Mouse (Mus musculus) left cerebral cortex, postnatal 10 days (tissue): Measurements from ENCODE around the gene Ccnl2. TPM values are rescaled to one million over a fixed set of nuclear protein-coding genes. Genes with fewer than 3 reads are reported as not detected.

Experiments used
- DNase-seq, 2 experiments: peaks; one replicate each; pipeline ENCODE4 v3.0.0; 2021 to 2022; ENCODE audit warnings: low spot score in 2 of 2, mixed read lengths in 1 of 2; ENCODE audit errors: extremely low spot score in 1 of 2
- intact Hi-C: fragments of 180-260 bp; cut with DNase I; formaldehyde crosslinking; loops from one replicate; pipeline ENCODE4 v1.15.1; 2025
- total RNA-seq, 2 experiments: library from RNA; stranded (reverse); gene quantifications; 2 replicates each; pipeline ENCODE4 v1.2.3; 2021

Ccnl2 gene
- total RNA-seq, result 10 to 100 TPM; 68.7 to 71.2 TPM

DNA sequence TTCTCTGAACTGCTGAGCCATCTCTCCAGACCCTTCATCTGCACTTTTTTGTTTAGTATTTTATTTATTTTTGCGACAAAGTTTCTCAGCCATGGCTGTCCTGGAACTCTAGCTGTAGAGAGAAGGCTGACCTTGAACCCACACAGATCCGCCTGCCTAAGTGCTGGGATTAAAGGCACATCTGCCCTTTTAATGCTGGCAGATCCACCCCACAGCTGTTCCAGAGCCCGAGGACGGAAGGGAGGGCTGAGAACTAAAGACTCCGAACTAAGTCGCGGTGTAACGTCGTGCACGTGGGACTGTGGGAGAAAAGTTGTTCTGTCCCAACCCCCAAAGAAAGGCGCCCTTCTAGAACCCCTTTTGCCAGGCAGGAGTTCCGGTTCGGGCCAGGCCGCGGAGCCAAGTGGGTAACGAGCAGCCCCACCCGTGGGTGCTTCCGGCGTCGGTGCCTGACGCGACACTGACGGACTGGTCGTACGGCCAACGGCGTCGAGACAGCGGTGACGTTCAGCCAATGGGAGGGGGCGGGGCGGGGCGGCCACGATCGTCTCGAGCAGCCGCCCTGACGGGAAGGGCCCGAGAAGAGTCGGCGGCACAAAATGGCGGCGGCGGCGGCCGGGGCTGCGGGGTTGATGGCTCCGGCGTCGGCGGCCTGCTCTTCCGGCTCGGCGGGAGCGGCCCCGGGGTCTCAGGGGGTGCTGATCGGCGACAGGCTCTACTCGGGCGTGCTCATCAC, at the start of gene Ccnl2:
Gene Ccnl2 (plus strand): TSS at position 561 of the 736 bp plus-strand sequence.
- DNase-seq, result peak; percentile 92 to 97
- intact Hi-C loops, result no loop called here

DNA sequence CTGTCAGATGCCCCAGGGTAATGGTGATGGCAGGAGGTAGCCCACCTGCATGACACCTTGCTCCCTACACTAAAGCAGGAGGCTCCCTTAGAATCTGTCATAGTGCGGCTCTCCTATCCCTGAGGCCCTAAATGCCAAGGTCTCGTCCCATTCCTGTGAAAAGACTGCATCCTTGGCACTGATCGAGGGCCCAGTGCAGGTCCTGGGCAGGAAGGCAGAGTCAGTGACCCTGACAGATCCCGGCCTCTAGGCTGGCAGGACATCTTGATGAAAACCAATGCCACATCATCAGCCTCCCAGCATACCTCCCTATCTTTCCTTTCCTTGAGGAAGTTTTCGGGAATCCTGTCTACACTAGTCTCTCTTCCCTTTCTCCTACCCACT, 42.8 kb upstream of the Ccnl2 start:
- no peak for DNase-seq
- intact Hi-C loops, result no loop called here

DNA sequence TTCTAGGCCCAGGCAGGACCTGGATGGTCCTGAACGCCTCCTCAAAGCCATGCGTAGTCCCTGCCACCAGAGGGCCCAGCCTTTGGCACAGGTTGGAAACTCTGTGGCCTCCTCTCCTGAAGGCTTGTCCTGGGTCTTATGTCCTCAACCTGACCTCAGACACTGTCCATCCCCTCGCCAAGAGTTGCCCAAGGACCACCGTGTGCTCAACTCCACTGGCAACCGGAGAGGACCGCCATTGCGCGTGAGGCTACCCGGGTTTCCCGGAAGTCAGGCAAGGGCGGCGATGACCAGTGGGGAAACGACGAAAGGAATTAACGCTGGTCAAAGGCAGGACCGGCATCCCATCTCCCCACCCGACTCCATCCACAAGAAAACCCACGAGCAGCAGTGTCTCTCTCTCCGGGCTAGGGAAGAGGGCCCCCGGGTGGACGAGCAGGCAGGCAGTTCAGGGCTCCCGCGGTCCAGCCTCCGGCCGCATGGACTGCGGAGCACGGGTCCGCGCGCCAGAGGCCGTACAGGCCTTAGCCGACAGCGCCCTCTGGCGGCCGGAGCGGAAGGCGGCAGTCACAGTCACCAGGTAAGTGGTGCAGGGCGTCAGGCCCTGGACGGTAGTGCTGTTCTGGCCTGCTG, 42.3 kb upstream of the Ccnl2 start:
- intact Hi-C loops, result no loop called here
- peak; percentile 84 to 92 for DNase-seq

DNA sequence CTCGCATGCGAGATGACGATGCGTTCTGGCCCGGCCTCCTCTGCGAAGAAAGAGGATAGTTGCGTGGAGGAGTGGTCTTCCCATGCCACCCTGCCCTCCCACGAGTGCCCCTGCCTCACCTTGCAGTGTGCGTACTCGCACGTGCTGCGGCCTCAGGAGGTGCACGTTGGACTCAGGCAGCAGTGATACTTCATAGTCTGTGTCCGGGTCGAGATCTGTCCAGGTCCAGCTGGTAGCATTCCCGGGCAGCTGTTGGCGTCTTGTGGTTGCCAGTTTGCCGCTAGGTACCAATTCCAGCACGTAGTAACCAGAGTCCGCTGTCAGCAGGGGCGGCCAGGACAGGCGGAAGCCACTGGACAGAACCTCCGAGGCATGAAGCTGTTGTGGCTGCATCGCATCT, 41.7 kb upstream of the Ccnl2 start:
- no peak for DNase-seq
- intact Hi-C loops, result no loop called here

DNA sequence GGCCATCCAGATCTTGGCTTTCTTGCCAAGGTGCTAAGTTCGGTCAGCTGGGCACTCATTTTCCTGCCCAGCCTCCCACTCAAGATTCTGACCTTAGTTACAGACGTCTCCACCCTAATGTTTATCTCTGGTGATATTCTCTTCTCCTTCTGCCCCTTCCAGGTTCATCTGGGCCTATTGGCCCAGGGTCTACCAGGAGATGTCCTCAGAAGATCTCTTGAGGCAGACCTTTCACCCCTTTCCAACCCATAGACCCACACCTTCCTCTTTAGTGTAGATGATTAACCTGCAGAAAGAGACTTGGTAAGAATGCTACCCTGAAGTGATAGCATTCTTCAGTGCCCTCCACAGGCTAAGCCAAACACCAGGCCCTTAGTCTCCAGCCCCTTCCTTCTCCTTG, 40.6 kb upstream of the Ccnl2 start:
- intact Hi-C loops, result no loop called here
- DNase-seq, result no peak

DNA sequence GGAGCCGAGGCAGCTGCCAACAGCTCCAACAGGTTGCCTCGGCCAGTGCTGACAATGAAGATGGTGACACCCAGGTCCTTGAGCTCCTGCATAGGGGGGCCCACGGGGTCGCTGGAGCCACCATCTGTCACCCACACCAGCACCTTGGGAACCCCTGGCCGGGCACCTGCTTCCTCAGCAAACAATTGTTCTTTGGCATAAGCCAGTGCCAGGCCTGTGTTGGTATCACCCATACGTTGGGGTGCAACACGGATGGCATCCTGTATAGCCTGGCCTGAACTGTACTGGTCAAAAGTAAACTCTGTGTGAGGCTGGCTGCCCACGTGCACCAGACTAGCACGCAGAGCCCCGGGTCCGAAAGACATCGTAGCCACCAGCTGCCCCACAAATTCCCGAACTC, 39.5 kb upstream of the Ccnl2 start:
- DNase-seq, result no peak
- intact Hi-C loops, result no loop called here

DNA sequence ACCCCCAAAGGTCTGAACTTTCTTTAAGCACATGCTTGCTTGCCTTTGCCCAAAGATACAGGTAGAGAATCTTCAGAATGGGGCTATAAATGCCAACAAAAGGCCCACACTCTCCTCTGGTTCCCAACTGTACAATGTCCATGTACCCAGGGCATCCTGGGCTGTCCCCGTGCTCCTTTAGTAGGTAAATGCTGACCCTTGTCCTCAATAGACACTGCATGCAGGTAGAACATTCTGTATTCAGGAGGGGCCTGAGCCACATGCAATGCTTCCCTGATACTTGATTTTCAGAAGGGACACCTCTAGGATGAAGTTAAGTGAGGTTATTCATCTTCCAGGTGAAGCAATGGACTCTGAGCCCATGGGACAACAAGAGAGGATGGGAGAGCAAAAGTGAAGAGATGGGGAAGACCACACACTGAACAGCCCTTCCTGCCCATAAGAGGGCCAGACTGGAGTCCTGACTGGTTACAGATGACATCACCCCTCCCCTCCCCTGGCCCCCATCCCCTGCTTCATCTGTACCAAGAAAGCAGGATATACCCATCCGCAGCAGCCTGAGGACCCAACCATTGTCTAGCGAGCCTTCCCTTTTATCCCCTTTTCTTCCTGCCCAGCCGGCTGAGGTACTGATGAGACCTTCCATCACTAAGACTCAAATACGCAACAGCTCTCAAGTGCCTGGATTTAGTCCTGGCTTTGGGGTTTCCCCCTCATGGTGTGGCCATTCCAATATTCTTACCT, 38.8 kb upstream of the Ccnl2 start:
- DNase-seq, result no peak
- intact Hi-C loops, result no loop called here

DNA sequence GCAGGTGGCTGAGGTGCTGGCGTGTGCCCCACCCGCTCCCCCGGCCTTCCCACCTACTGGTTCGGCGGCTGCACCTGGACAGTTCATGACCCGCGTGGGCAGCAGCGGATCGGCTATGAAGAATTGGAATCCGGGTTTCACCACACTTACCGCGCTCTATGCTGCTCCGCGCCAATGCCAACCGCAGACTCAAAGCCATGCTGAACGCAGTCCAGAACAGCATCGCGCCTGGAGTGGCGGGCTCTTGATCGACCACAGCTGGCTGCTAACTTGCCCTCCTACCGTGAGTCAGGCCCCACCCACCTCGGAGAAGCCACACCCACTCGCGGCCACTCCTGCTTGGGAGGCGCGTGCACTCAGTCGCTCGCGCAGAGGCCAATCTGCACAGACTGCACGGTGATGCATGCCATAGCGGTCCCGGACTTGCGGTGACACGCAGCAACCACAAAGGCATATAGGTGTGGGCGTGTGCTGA, 38.0 kb upstream of the Ccnl2 start, which contains the start of gene Vwa1:
Gene Vwa1 (minus strand): TSS at position 419 of the 475 bp plus-strand sequence.
- peak; percentile 72 to 95 for DNase-seq
- intact Hi-C loops, result no loop called here

DNA sequence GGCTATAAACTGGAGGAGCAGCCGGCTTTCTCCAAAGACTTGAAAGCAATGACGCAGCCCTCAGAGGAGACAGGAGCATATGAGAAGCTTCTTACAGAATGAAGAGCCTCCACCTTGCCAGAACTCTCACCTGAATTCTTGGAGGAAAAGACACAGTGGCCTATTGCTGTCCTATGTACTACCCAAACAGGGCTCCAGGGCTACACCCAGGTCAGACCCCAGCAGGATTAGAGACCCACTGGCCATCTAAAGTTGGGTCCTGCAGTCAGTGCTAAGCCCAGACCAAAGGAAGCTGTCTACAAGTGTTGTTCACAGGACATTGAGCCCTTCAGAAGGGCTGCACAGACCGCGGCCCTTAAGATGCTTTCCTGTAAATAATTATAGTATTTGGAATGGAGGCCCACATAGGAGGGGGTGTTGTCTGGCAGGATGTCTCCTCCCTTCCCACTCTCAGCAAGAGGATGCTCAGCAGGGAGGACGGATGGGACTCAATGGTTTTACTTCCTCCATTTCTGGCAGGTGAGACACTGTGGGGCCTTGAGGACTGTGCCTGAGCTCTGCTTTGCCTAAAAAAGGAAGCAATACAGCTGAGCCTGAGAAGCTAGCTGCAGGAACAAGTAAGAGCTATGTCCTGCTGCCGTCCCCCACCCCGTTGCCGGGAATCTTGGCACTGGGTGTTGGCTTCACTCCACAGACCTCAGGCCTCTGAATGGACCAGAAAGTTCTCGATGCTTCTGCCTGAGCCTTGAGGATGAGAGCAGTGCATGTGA, 37.1 kb upstream of the Ccnl2 start:
- DNase-seq, result peak in 1 of 2 experiments; percentile 90
- intact Hi-C loops, result no loop called here

DNA sequence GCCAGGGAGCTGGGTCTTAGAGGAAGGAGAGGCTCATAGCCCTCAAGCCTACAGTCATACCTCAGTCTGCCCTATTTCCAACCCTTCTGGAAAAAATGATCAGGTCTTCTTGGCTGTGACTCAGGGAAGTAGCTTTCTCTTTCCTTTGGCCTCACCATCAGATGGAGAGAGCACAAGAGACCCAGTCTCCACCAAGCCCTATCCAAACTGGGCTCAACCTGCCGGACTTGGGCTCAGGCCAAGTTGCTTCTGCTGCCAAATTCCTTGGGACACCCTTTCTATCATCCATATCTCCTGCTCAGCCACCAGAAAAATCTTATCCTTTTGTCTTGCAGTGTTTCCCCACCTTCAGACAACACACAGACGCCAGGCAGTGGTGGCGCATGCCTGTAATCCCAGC, 36.4 kb upstream of the Ccnl2 start:
- peak in 1 of 2 experiments; percentile 62 for DNase-seq
- intact Hi-C loops, result no loop called here

DNA sequence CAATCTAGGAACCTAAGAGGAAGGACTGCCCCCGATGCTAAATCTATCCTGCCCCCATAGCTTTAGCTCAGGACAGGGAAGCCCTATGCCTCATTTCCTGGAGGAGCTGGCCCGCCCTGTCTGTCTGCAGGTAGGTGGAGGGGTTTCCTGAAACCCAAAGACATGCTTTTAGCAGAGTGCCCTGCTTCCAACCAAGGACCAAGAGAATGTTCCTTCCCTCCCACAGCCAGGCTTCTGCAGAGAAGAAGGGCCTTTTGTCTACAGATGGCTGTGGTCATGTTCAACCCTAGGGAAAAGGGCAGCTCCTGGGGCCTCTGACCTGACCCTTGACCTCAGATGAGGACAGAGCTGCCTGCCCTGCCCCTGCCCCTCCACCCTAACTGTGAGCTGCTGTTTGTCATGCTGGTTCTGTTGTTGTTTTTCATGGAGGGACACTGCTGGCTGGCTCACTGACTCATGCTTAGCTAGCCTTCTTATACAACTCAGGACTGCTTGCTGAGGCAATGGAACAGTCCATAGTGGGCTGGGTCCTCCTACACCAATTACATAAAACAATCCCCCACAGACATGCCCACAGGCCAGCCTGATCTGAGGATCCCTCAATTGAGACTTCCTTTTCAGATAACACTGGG, 35.5 kb upstream of the Ccnl2 start:
- DNase-seq, result no peak
- intact Hi-C loops, result no loop called here

DNA sequence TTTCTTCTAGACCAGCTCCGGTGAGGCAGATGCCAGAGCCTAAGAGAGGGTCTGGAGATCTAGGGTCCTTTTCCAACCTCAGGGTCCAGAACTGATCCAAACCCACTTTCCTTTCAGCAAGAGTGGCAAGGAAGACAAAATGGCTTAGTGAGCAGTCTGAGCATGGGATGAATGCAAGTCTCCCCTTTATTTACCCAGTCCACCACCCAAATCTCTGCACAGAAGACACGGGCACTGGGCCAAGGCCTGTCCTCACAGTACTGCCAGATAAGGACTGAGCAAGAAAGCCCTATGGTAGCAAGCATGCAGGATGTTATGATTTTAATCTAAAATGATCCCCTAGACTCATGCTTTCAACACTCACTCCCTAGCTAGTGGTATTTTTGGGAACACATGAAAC, 34.5 kb upstream of the Ccnl2 start:
- DNase-seq, result no peak
- intact Hi-C loops, result no loop called here

DNA sequence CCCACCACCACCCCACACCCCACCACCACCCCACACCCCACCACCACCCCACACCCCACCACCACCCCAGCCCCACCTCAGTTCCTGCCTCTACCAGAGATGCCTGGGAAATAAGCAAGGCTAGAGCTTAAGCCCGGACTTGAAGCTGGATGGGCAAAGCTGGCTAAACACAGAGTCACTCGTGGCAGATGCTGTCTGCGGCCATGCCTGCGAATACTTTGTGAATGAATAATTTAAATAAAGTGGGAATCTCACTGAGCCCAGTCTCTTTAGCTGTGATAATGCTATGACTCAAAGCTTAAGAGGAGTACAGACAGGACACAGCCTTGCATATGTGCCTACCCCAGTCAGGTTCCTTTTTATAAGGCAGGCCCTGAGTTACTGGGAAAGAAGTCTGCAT, 32.8 kb upstream of the Ccnl2 start:
- intact Hi-C loops, result no loop called here
- no peak for DNase-seq

DNA sequence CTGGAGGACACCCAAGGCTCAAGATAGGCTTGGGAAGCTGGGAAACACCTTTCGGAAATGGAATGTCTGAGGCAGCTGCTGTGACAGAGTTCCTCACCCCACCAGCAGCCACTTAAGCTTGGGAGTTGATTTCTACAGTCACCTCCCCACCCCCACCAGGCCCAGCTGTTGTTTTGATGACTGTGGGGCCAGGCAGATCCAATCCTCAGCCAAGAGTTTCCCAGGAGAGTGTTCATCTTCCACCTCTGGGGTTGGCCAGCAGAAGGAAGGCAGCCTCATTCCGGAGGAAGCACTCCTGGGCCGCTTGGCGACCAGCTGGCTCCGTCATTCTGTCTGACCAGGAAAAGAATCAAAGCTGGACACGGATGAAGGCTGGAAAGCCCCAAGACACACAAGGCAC, 31.4 kb upstream of the Ccnl2 start:
- intact Hi-C loops, result no loop called here
- peak in 1 of 2 experiments; percentile 89 for DNase-seq

DNA sequence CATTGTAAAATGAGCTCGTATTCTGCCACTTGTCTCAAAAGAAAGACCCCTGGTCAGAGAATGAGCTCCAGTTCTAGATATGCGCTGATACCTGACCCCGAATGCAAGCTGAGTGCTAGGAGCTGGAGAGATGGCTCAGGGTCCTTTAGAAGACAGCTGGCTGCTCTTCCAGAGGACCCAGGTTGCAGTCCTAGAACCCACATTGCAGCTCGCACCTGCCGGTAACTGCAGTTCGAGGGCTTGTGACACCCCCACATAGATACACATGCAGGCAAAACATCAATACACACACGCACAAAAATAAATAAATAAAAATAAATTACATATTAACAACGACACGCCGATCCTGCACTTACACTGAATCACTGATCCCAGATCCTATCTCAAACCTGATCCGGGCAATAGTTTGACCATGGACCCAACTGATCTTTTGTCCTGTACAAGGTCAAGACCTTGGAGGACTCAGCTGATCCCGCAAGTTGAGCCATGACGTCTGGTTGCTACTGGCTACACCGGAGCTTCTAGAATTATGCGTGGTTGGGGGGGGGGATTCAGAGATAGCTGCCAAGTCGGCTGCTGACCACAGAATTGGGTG, 28.7 kb upstream of the Ccnl2 start:
- intact Hi-C loops, result no loop called here

DNA sequence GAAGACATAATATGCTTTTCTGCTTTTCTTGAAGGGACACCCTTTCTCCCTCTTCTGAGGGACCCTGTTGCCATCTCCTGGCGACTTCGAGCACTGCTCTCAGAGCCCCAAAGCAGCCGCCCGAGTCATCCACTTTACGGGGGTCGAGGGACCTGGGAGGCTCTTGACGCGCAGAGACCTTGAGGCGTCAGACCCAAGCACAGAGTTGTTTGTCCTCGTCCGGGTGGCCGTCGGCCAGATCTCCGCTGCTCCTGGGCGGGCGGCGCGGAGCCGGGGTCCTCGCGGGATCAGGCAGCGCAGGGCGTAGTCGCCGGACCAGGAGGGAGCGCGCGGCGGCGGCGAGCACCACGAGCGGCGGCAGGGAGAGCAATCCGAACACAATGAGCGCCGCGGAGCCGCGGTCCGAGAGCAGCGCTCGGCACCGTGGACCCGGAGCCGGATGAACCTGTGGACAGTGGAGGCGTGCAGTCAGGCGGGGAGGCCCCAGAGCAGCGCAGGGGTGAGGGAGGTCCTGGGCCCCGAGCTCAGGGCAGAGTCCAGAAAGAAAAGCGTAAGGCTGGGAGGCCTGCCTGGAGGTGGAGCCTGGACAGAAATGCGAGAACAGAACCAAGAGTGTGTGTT, 28.1 kb upstream of the Ccnl2 start:
- peak in 1 of 2 experiments; percentile 90 for DNase-seq
- intact Hi-C loops, result no loop called here

More for the DNA sequence above, 28.7 kb upstream of the Ccnl2 start:
- DNase-seq, result no peak

DNA sequence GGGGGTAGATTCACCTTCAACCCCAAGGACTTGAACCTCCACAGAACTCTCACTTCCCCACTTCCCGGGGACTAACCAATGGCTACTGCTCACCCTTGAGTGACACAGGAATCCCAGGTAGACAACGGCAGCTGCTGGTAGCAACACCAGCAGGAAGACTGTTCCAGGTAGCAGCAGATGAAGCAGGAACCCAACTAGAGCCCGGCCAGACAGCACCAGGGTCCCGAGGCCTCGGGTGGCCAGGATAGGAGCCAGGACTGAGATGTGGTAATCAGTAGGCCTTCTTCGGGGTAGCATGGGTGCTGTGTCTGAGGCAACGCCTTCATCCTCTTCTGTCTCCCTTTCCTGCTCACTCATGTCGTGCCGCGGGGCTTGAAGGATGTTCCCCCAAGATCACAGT, 27.0 kb upstream of the Ccnl2 start:
- intact Hi-C loops, result no loop called here
- no peak for DNase-seq

DNA sequence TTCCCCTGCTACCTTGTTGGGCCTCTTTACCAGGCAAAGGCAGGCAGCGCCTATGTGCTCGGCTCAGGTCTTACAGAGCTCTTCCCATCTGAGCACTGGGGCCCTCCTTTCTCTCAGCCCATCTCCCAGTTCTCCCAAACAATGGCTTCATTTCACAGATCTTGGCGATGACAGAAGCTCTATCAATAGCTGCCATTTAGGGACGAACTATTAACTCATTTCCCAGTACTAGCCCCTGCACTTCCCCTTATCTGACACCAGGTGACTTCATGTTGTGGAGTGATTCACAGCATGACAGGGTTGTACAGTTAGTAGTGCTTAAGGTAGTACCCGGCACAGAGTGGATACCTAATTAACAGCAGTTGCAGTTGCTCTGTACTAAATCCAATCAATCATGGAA, 26.5 kb upstream of the Ccnl2 start, which contains the start of gene Tmem88b:
Gene Tmem88b (minus strand): TSS at position 56 of the 400 bp plus-strand sequence.
- DNase-seq, result no peak
- intact Hi-C loops, result no loop called here
